11 mouse cellular contexts compared by ENCODE assay signal in the genomic region with DNA sequence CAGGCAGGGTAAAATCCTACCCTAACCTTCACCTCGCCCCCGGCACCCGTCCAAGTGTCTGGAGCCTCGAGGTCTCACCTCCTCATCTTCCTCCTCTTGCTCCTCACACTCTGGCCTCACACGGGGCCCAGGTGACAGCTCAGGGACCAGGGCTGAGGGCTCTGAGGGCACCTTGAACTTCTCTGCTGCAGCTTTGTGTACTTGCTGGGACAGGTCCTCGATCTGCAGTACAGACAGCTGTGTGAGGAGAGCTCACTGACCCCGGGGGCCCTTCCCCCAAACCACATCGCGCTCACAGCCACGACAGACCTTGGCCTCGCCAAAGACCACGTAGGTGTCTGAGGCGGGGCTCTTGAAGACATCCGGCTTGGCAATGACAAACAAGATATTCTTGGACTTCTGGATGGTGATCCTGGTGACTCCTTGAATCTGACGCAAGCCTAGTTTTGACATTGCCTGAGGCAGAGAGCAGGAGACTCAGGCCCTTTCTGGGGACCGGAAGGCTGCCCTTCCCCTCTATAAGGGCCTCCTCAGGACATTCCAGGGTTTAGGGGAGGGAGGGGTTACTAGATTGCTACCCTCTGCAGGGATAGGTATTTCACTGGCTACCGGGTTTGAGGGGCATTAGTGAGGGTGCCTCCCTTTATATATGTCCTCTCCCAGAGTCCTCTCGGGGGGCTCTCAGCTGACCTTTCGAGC. TPM values are rescaled to one million over a fixed set of nuclear protein-coding genes. Genes with fewer than 3 reads are reported as not detected.
A peak's percentile ranks its signal among the peaks of the same experiment; 100 is the strongest.
DNase-seq lines count a peak whose midpoint lies in the region; ATAC-seq lines count a peak whose summit lies in the region.
"Had no signal": no experiment of that assay in that cellular context is flagged by ENCODE, and none has a peak within 500 bp of the region (broad histone marks: within the 10 kb centered on the region; RNA-seq: fewer than 3 reads in every experiment).

No protein-coding gene starts in this region.

- H3K9ac ChIP-seq in kidney, embryonic 15.5 days, result no peak overlapping the region
- H3K9ac ChIP-seq in kidney, embryonic 14.5 days (ENCODE audit: low read depth, low read length), result no peak overlapping the region
- H3K9ac ChIP-seq in hindbrain, embryonic 11.5 days (ENCODE audit: low read depth, low read length), result peak overlapping the region; percentile 40; the same call in 1 of the 2 replicates
- H3K9ac ChIP-seq in midbrain, embryonic 14.5 days (replicated peaks; ENCODE audit: low read length), result peak overlapping the region; percentile 53
- H3K9ac ChIP-seq: lung, embryonic 14.5 days had no signal

- ATAC-seq in kidney, embryonic 15.5 days (replicated peaks; ENCODE audit: low FRiP score), result no peak
- no peak for ATAC-seq in kidney, embryonic 14.5 days (ENCODE audit: low FRiP score, low TSS enrichment)
- peak; percentile 20 for ATAC-seq in hindbrain, embryonic 11.5 days (ENCODE audit: low FRiP score)
- ATAC-seq in midbrain, embryonic 14.5 days (ENCODE audit: low FRiP score, low TSS enrichment), result peak; percentile 7; the same call in 1 of the 2 replicates
- no peak for ATAC-seq in megakaryocyte, adult 5-6 weeks (ENCODE audit: poor library complexity, severe bottlenecking)

- H3K27me3 ChIP-seq in kidney, embryonic 15.5 days, result no peaks in the 10 kb centered on the region
- H3K27me3 ChIP-seq in kidney, embryonic 14.5 days (ENCODE audit: control insufficient read depth, insufficient read depth, low read length), result no peaks in the 10 kb centered on the region
- peaks cover 13% of the 10 kb centered on the region for H3K27me3 ChIP-seq in forebrain, embryonic 10.5 days (ENCODE audit: poor library complexity, severe bottlenecking)
- no peaks in the 10 kb centered on the region for H3K27me3 ChIP-seq in hindbrain, embryonic 11.5 days (ENCODE audit: control insufficient read depth, insufficient read depth, low read length)
- no peaks in the 10 kb centered on the region for H3K27me3 ChIP-seq in midbrain, embryonic 14.5 days (ENCODE audit: control insufficient read depth, insufficient read depth, low read length)

- no peak for DNase-seq in forebrain, embryonic 10.5 days (ENCODE audit: extremely low spot score, low spot score)
- DNase-seq in hindbrain, embryonic 11.5 days (ENCODE audit: low spot score), result peak; percentile 7
- DNase-seq in midbrain, embryonic 14.5 days, result no peak
- no peak for DNase-seq in layer of hippocampus, postnatal 36 days
- DNase-seq in kidney, postnatal 36 days, result no peak
- DNase-seq: kidney, postnatal 10 days; lung, embryonic 14.5 days; thymus, postnatal 14 days had no signal

- WGBS in kidney, embryonic 15.5 days, result 54% methylated on average over 19 of the region's 19 CpGs
- 55% methylated on average over 19 of the region's 19 CpGs for whole genome bisulfite sequencing in kidney, embryonic 14.5 days
- WGBS in forebrain, embryonic 10.5 days, result 56% methylated on average over 19 of the region's 19 CpGs
- 59% methylated on average over 19 of the region's 19 CpGs for WGBS in hindbrain, embryonic 11.5 days
- 59% methylated on average over 19 of the region's 19 CpGs for WGBS in midbrain, embryonic 14.5 days

- no peak overlapping the region for H3K4me3 ChIP-seq in kidney, embryonic 15.5 days (replicated peaks)
- no peak overlapping the region for H3K4me3 ChIP-seq in kidney, embryonic 14.5 days (ENCODE audit: low read length)
- peak overlapping the region; percentile 33 for H3K4me3 ChIP-seq in forebrain, embryonic 10.5 days
- H3K4me3 ChIP-seq in hindbrain, embryonic 11.5 days (ENCODE audit: low read depth, low read length), result 0 out of 2 replicates have a peak overlapping the region, but pooled peaks have one; percentile 12
- peak overlapping the region; percentile 31 for H3K4me3 ChIP-seq in midbrain, embryonic 14.5 days (replicated peaks; ENCODE audit: low read depth, low read length)

- H3K4me2 ChIP-seq in kidney, embryonic 15.5 days, result peak overlapping the region; percentile 26
- no peak overlapping the region for H3K4me2 ChIP-seq in kidney, embryonic 14.5 days (replicated peaks; ENCODE audit: low read depth, low read length)
- H3K4me2 ChIP-seq in hindbrain, embryonic 11.5 days (replicated peaks; ENCODE audit: low read depth, low read length), result peak overlapping the region; percentile 34
- H3K4me2 ChIP-seq in midbrain, embryonic 14.5 days (ENCODE audit: low read length), result peak overlapping the region; percentile 60
- H3K4me2 ChIP-seq: lung, embryonic 14.5 days had no signal

- no peaks in the 10 kb centered on the region for H3K9me3 ChIP-seq in kidney, embryonic 15.5 days (replicated peaks)
- no peaks in the 10 kb centered on the region for H3K9me3 ChIP-seq in kidney, embryonic 14.5 days (ENCODE audit: control insufficient read depth, low read length)
- no peaks in the 10 kb centered on the region for H3K9me3 ChIP-seq in forebrain, embryonic 10.5 days
- H3K9me3 ChIP-seq in hindbrain, embryonic 11.5 days (ENCODE audit: control insufficient read depth, low read length), result no peaks in the 10 kb centered on the region
- no peaks in the 10 kb centered on the region for H3K9me3 ChIP-seq in midbrain, embryonic 14.5 days (ENCODE audit: control insufficient read depth, low read length)

- H3K36me3 ChIP-seq in kidney, embryonic 15.5 days, result peaks cover 51% of the 10 kb centered on the region
- H3K36me3 ChIP-seq in kidney, embryonic 14.5 days (ENCODE audit: control insufficient read depth, insufficient read depth, low read length), result peaks cover 53% of the 10 kb centered on the region
- peaks cover 53% of the 10 kb centered on the region for H3K36me3 ChIP-seq in forebrain, embryonic 10.5 days (replicated peaks)
- H3K36me3 ChIP-seq in hindbrain, embryonic 11.5 days (ENCODE audit: control insufficient read depth, insufficient read depth, low read length), result peaks cover 3% of the 10 kb centered on the region
- peaks cover 85% of the 10 kb centered on the region for H3K36me3 ChIP-seq in midbrain, embryonic 14.5 days (ENCODE audit: control insufficient read depth, insufficient read depth, low read length)

- no peak overlapping the region for H3K27ac ChIP-seq in kidney, embryonic 15.5 days
- H3K27ac ChIP-seq in kidney, embryonic 14.5 days (ENCODE audit: low read depth, low read length), result no peak overlapping the region
- H3K27ac ChIP-seq in forebrain, embryonic 10.5 days, result peak overlapping the region; percentile 79
- H3K27ac ChIP-seq in hindbrain, embryonic 11.5 days (ENCODE audit: low read depth, low read length), result peak overlapping the region; percentile 83
- H3K27ac ChIP-seq in midbrain, embryonic 14.5 days (replicated peaks; ENCODE audit: low read depth, low read length), result peak overlapping the region; percentile 83

- peaks cover 27% of the 10 kb centered on the region for H3K4me1 ChIP-seq in kidney, embryonic 15.5 days
- H3K4me1 ChIP-seq in kidney, embryonic 14.5 days (ENCODE audit: control insufficient read depth, insufficient read depth, low read length), result peaks cover 13% of the 10 kb centered on the region
- H3K4me1 ChIP-seq in forebrain, embryonic 10.5 days, result peaks cover 37% of the 10 kb centered on the region
- peaks cover 20% of the 10 kb centered on the region for H3K4me1 ChIP-seq in hindbrain, embryonic 11.5 days (replicated peaks; ENCODE audit: control insufficient read depth, insufficient read depth, low read length)
- peaks cover 49% of the 10 kb centered on the region for H3K4me1 ChIP-seq in midbrain, embryonic 14.5 days (ENCODE audit: control insufficient read depth, insufficient read depth, low read length)

RNA-seq across cellular contexts. Expression of a gene that starts 7.5 kb away (rescaled TPM):
- polyA plus RNA-seq in kidney, embryonic 15.5 days (2015; fragmentation: Nextera tagmentation; extraction: Ambion mirVana), result 2.0 and 3.7 TPM in 2 replicates
- 0.77 and 0.86 TPM in 2 replicates for polyA plus RNA-seq in kidney, embryonic 14.5 days (2014; fragmentation: Nextera tagmentation; extraction: Ambion mirVana)
- 6.2 and 7.1 TPM in 2 replicates for polyA plus RNA-seq in forebrain, embryonic 10.5 days (2016; fragmentation: Nextera tagmentation; extraction: Ambion mirVana)
- polyA plus RNA-seq in hindbrain, embryonic 11.5 days (2014; fragmentation: Nextera tagmentation; extraction: Ambion mirVana), result 44.3 and 44.8 TPM in 2 replicates
- 88.5 and 100.0 TPM in 2 replicates for polyA plus RNA-seq in midbrain, embryonic 14.5 days (2014; fragmentation: Nextera tagmentation; extraction: Ambion mirVana)
- total RNA-seq in layer of hippocampus, postnatal 36 days (2021), result 10 to 100 TPM; 39.0 to 48.5 TPM
- total RNA-seq in megakaryocyte, adult 5-6 weeks (2015), result 0.23 TPM in 1 of 2 replicates, not detected in the other
- not detected in 2 replicates for total RNA-seq in megakaryocyte, adult 5-6 weeks (2017)

RNA-seq across cellular contexts. Expression of a gene that starts 27.5 kb away (rescaled TPM):
- polyA plus RNA-seq in kidney, embryonic 15.5 days (2015; fragmentation: Nextera tagmentation; extraction: Ambion mirVana), result 43.0 and 46.4 TPM in 2 replicates
- polyA plus RNA-seq in kidney, embryonic 14.5 days (2014; fragmentation: Nextera tagmentation; extraction: Ambion mirVana), result 30.6 and 48.9 TPM in 2 replicates
- polyA plus RNA-seq in forebrain, embryonic 10.5 days (2016; fragmentation: Nextera tagmentation; extraction: Ambion mirVana), result 71.2 and 80.0 TPM in 2 replicates
- 31.8 and 34.6 TPM in 2 replicates for polyA plus RNA-seq in hindbrain, embryonic 11.5 days (2014; fragmentation: Nextera tagmentation; extraction: Ambion mirVana)
- 28.1 and 30.2 TPM in 2 replicates for polyA plus RNA-seq in midbrain, embryonic 14.5 days (2014; fragmentation: Nextera tagmentation; extraction: Ambion mirVana)
- 10 to 100 TPM; 40.4 to 47.9 TPM for total RNA-seq in layer of hippocampus, postnatal 36 days (2021)
- 15.3 and 17.3 TPM in 2 replicates for total RNA-seq in megakaryocyte, adult 5-6 weeks (2015)
- total RNA-seq in megakaryocyte, adult 5-6 weeks (2017), result 9.4 and 10.6 TPM in 2 replicates

RNA-seq across cellular contexts. Expression of a gene that starts 40.1 kb away (rescaled TPM):
- not detected in 2 replicates for polyA plus RNA-seq in kidney, embryonic 15.5 days (2015; fragmentation: Nextera tagmentation; extraction: Ambion mirVana)
- polyA plus RNA-seq in kidney, embryonic 14.5 days (2014; fragmentation: Nextera tagmentation; extraction: Ambion mirVana), result not detected in 2 replicates
- not detected in 2 replicates for polyA plus RNA-seq in forebrain, embryonic 10.5 days (2016; fragmentation: Nextera tagmentation; extraction: Ambion mirVana)
- not detected in 2 replicates for polyA plus RNA-seq in hindbrain, embryonic 11.5 days (2014; fragmentation: Nextera tagmentation; extraction: Ambion mirVana)
- not detected in 2 replicates for polyA plus RNA-seq in midbrain, embryonic 14.5 days (2014; fragmentation: Nextera tagmentation; extraction: Ambion mirVana)
- not detected for total RNA-seq in layer of hippocampus, postnatal 36 days (2021)
- total RNA-seq in megakaryocyte, adult 5-6 weeks (2015), result not detected in 2 replicates
- not detected in 2 replicates for total RNA-seq in megakaryocyte, adult 5-6 weeks (2017)
- polyA plus RNA-seq: lung, embryonic 14.5 days had no signal

RNA-seq across cellular contexts. Expression of a gene that starts 51.7 kb away (rescaled TPM):
- 79.0 and 89.6 TPM in 2 replicates for polyA plus RNA-seq in kidney, embryonic 15.5 days (2015; fragmentation: Nextera tagmentation; extraction: Ambion mirVana)
- 86.4 and 94.4 TPM in 2 replicates for polyA plus RNA-seq in kidney, embryonic 14.5 days (2014; fragmentation: Nextera tagmentation; extraction: Ambion mirVana)
- 99.5 and 107 TPM in 2 replicates for polyA plus RNA-seq in forebrain, embryonic 10.5 days (2016; fragmentation: Nextera tagmentation; extraction: Ambion mirVana)
- 88.2 and 88.4 TPM in 2 replicates for polyA plus RNA-seq in hindbrain, embryonic 11.5 days (2014; fragmentation: Nextera tagmentation; extraction: Ambion mirVana)
- 73.8 and 84.3 TPM in 2 replicates for polyA plus RNA-seq in midbrain, embryonic 14.5 days (2014; fragmentation: Nextera tagmentation; extraction: Ambion mirVana)
- 10 to 100 TPM; 52.1 to 53.4 TPM for total RNA-seq in layer of hippocampus, postnatal 36 days (2021)
- 32.2 and 32.4 TPM in 2 replicates for total RNA-seq in megakaryocyte, adult 5-6 weeks (2015)
- 63.5 and 63.9 TPM in 2 replicates for total RNA-seq in megakaryocyte, adult 5-6 weeks (2017)

RNA-seq across cellular contexts. Expression of a gene that starts 60.0 kb away (rescaled TPM):
- polyA plus RNA-seq in kidney, embryonic 15.5 days (2015; fragmentation: Nextera tagmentation; extraction: Ambion mirVana), result 10.8 and 11.7 TPM in 2 replicates
- polyA plus RNA-seq in kidney, embryonic 14.5 days (2014; fragmentation: Nextera tagmentation; extraction: Ambion mirVana), result 10.4 and 10.6 TPM in 2 replicates
- 5.4 and 5.6 TPM in 2 replicates for polyA plus RNA-seq in forebrain, embryonic 10.5 days (2016; fragmentation: Nextera tagmentation; extraction: Ambion mirVana)
- polyA plus RNA-seq in hindbrain, embryonic 11.5 days (2014; fragmentation: Nextera tagmentation; extraction: Ambion mirVana), result 4.3 and 6.7 TPM in 2 replicates
- 5.9 and 7.0 TPM in 2 replicates for polyA plus RNA-seq in midbrain, embryonic 14.5 days (2014; fragmentation: Nextera tagmentation; extraction: Ambion mirVana)
- 1 to 10 TPM; 4.8 to 4.9 TPM for total RNA-seq in layer of hippocampus, postnatal 36 days (2021)
- total RNA-seq in megakaryocyte, adult 5-6 weeks (2015), result 0.30 TPM in 1 of 2 replicates, not detected in the other
- total RNA-seq in megakaryocyte, adult 5-6 weeks (2017), result 0.11 TPM in 1 of 2 replicates, not detected in the other

Comparison
In these comparisons a context has a peak if more than half of its experiments do, and no peak if none do; other contexts are left out.
1. ATAC-seq: peak in hindbrain, embryonic 11.5 days (single experiment) and midbrain, embryonic 14.5 days (single experiment); none in kidney, embryonic 15.5 days (single experiment), kidney, embryonic 14.5 days (single experiment) and megakaryocyte, adult 5-6 weeks (single experiment).
2. H3K27ac ChIP-seq: peak in forebrain, embryonic 10.5 days (single experiment), hindbrain, embryonic 11.5 days (single experiment) and midbrain, embryonic 14.5 days (single experiment); none in kidney, embryonic 15.5 days (single experiment) and kidney, embryonic 14.5 days (single experiment).
3. H3K4me3 ChIP-seq: peak in forebrain, embryonic 10.5 days (single experiment), hindbrain, embryonic 11.5 days (single experiment) and midbrain, embryonic 14.5 days (single experiment); none in kidney, embryonic 15.5 days (single experiment) and kidney, embryonic 14.5 days (single experiment).
4. H3K9ac ChIP-seq: peak in hindbrain, embryonic 11.5 days (single experiment) and midbrain, embryonic 14.5 days (single experiment); none in kidney, embryonic 15.5 days (single experiment) and kidney, embryonic 14.5 days (single experiment).